Mouse (Mus musculus): ENCODE results near the gene Saysd1.

Gene Saysd1

GRCm38 (mm10) chr14:20041836-20042235 is 96.5 kb downstream of the Saysd1 start:
- DNase-seq (ENCODE audit: low read depth, low spot score): no peak

GRCm38 (mm10) chr14:20040976-20041375 is 97.4 kb downstream of the Saysd1 start:
- DNase-seq (ENCODE audit: low read depth, low spot score): no peak

GRCm38 (mm10) chr14:20039795-20040194 is 98.5 kb downstream of the Saysd1 start:
- no peak for DNase-seq (ENCODE audit: low read depth, low spot score)

GRCm38 (mm10) chr14:20032738-20033116 is 105.6 kb downstream of the Saysd1 start:
- DNase-seq (ENCODE audit: low read depth, low spot score): peak; percentile 66

GRCm38 (mm10) chr14:20032016-20032737 is 106.2 kb downstream of the Saysd1 start:
- peak; percentile 58 for DNase-seq (ENCODE audit: low read depth, low spot score)

GRCm38 (mm10) chr14:20029606-20030005 is 108.7 kb downstream of the Saysd1 start:
- peak; percentile 52 for DNase-seq (ENCODE audit: low read depth, low spot score)

- peak; percentile 64 for DNase-seq (ENCODE audit: low read depth, low spot score)
Measured at GRCm38 (mm10) chr14:20027475-20027874, 110.9 kb downstream of the Saysd1 start.
